Mouse (Mus musculus): Measurements from ENCODE around the gene Avil.

Gene Avil

DNA sequence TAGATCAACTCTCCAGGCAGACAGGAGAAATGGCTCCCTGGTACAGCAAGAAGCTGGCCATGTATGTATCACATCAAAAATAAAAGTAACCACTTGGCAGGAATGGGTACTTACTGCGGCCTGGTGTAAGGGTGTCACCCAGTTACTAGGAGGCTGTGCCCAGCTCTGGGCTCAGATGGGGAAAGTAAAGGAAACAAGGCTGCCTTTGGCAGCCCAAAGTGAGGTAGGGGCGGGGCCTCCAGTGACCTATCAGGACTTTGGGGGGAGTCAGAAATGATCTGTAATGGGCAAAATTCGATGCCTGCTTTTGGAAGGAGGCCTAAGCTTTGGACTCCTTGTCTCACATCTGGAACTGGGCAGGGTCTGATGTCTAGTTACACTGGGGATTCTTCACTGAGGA is 18.8 kb upstream of the Avil start:
- no peak for DNase-seq (ENCODE audit: low spot score)

DNA sequence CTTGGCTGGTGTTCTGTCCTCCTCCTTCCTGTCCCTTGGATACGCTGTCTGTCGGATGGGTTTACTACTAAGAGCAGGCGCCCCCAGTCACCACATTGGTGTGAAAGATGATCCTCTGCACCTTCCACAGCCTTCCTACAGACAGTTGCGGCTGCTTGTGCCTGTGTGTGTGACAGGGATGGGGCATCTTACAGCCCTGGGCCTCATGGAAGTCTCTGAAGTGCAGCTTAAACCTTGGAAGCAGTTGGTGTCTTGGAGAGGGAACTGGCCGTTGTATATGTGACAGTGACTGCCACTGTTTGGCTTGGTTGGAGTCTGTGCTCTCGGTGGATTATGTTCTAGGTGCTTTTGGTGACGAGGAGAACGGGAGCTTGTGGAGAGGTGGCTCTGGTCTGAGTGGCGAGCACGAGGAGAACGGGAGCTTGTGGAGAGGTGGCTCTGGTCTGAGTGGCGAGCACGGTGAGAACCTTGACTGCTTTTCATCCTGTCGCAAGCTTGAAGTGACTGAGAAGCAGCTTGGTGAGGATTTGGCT is 17.2 kb upstream of the Avil start:
- no peak for DNase-seq (ENCODE audit: low spot score)

DNA sequence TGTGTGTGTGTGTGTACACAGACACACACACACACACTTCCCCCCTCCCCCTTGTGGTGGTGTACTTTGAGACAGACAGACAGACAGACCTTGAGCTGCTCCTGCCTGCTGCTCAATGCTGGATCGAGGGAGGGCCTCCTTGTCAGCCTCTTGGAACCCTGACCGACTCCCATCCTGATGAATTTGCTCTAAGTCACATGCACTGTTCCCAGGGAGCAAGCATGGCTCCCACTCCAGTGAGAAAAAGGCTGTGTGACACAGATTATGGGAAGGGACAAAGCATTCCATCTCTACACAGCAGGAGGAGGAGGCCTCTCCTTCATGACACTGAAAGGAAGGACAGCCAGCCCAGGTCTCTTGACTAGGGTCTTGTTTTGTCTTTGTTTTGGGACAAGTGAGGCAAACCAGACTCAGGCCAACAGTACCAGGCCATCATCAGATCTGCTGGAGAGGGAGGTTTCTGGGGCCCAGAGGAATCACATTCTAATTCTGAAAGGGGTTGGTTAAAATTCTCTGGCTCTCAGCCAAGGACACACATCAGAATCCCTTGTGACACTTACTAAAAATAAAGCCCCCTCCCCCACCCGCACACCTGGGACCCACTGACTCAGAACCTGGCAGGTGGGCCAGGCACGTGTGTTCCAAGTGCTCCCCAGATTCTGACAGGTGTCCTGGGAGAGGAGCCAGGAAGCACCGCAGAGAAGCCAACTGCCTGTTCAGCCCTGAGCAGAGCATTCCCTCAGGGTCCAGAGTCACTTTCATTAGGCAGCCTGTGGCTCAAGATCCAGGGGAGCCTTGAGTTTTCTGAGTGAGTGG is 16.1 kb upstream of the Avil start:
- DNase-seq (ENCODE audit: low spot score): no peak

DNA sequence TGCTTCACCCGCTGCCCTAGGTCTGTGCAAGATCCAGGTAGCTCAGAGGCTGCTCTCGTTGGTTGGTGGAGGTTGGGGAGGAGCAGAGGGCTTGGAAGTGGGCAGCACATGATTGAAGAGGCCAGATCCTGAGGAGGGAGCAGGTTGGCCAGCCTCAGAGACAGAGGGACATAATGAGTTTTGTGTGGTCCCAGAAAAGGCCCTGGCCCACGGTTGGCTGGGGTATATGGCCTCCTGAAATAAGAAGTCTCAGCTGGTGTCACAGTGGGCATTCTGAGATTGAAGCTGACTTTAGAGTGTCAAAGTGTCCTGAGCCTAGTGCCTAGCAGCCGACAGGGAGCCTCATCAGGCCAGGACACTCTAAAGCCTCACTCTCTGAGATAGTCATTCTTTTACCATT is 15.4 kb upstream of the Avil start:
- no peak for DNase-seq (ENCODE audit: low spot score)

DNA sequence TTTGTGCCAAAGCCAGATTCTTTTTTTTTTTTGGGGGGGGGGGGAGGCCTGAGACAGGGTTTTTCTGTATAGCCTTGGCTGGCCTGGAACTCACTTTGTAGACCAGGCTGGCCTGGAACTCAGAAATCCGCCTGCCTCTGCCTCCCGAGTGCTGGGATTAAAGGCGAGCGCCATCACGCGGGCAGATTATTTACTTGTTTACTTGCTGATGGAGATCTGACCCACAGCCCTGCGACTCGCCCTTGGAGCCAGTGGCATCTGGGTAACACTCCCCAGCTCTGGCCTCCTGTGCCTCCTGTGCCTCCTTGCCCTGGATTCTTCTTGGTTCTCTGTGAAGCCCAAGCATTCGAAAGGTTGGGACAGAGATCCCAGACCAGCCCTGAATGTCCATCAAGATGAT is 14.9 kb upstream of the Avil start:
- no peak for DNase-seq (ENCODE audit: low spot score)

DNA sequence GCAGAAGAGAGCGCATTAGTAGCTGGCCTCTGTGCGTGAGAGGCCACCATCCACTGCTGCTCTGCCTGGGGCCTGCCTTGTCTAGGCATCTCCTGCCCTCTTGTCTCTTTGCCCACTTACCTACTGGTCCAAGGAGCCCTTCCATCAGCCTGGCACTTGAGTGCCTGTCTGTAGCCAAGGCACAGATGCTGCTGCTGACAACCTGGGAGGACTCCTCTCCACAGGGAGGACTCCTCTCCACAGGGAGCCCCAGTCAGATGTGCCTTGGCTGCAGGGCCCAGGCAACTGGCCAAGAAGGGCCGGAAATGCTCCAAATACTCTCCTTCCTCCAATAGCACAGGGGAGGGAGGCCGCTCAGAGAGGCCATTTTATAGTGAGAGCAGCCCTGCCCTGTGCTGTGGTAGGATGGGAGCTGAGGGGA is 14.0 kb upstream of the Avil start:
- DNase-seq (ENCODE audit: low spot score): no peak

DNA sequence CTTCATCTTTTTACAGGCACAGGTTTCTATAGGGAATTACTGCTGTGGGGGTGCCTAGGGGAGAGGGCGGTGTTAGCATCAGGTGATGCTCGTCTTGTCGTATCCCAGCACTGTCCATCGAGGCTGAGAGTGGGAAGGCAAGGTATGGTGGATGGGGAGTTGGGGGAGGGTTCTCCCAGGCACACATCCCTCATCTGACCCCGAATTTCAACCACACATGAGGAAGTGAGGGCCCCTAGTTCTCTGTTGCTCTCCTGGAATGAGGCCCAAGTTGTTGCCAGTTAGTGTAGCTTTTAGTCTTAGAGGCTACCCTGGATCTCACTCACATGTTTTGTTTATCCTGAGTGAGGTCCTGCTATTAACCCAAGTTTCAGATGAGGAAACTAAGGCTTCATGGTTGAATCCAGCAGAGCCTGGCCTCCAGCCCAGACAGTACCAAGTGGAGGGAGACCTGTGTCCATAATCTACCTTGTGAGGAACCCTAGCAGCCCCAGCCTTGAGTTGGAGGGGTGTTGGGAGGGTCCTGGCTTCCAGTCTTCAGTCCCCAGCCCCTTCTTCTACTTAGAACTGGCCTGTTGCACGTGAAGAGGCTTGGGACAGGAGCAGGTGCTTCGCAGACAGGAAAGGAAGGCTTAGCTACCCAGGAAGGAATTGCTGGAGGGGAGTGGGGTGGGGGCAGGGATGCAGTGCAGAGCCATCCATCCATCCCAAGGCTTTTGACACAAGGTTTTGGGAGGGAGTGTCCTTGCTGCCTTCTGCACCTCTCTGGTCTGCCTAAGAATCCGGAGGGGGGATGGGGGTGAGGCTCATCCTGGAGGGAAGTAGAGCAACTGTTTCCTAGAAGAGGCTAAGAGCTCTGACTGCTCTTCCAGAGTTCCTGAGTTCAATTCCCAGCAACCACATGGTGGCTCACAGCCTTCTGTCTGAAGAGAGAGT is 13.1 kb upstream of the Avil start:
- DNase-seq (ENCODE audit: low spot score): no peak

DNA sequence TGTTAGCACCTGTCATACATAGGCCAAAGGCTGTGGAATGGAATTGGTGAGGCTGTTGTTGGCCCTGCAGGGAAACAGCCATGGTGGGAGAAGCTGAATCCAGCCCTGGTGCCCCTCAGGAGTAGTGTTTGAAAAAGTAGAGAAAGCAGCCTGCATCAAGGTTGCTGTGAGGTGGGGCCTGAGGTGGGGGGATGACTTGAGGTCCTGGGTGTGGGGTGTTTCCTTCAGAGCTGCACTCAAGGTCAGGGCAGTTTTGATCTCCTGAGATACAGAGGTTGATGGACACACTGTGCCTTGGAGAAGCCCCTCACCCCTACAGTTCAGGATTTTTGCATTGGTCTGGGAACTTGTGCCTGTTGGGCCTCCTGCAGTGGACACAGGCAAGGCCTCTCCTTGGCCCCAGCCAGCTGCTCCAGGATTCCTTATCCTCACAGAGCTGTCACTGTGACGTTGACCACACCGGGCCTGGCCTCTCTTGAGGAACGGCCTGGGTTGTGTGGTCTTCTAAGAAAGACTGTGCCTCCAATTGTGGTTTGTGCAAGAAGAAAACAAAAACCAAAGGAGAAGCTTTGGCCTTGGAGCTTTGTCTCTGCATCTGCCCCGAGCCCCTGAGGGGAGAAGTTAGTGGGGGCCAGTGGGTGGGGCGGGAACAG is 11.9 kb upstream of the Avil start:
- DNase-seq (ENCODE audit: low spot score): no peak

DNA sequence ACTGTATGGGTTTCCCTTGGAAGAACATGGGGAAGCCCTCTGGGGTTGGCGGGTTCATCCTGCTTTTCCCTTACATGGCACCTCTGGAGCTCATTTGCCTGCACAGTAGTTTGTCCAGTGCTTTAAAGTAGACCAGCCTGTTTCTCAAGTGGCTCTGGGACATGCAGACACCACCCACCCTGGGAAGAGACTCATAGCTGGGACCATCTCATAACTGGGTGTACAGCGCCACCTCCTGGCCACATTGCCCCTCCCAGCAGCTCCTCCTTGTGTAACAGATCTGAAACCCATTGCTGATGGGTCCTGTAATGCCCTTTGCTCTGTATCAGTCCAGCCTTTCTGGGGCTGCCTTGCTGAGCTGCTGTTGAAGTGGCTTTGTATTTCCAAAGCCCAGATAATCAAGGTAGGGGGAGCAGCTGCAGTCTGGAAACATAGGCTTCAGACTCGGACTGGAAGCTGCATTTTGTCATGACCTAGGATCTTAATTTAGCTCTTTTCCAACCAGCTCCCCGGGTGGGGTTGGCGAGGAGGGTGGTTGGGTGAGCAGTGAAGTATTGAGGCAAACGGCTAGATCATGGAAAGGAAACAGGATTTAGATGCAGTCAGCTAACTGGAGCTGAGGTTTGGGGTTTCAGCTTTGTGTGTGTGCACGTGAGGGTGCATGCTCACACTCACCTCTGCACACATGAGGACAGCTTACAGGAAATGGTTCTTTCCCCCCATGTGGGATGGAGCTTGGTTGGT is 10.0 kb upstream of the Avil start:
- DNase-seq (ENCODE audit: low spot score): peak; percentile 72

DNA sequence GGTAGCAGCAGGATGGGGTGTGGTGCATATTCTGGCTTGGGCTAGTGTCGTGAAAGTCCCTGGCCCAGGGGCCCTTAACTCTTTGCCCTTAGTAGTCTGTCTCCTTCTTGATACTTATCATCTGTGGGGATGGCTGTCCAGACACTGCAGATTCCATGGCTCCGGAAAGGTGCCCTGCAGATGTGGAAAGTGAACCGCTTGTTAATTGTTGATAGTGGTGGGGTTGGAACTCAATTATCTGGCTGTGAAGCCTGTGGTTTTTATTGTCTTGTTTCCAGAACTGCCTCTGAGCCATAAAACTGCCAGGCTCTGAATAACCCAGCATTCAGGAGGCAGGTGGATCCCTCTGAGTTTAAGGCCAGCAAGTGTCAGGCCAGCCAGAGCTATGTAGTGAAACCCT is 8.8 kb upstream of the Avil start:
- DNase-seq (ENCODE audit: low spot score): no peak

DNA sequence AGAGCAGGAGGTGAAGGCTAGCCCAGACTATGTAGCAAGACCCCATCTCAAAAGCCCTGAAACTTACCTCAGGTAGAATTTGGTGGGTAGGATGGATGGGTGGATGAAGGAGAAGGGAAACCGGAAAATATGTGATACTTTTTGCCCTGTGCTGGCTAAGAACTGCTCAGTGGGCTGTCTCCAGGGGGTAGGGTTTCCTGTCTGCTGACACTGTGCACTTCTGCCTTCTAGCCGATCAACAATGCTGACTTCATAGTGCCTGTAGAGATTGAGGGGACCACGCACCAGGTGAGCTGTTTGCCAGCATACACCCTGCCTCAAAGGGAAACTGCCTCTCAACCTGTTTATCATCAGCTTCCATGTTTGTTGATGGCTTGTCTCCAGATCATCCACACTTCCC is 6.9 kb upstream of the Avil start:
- no peak for DNase-seq (ENCODE audit: low spot score)

DNA sequence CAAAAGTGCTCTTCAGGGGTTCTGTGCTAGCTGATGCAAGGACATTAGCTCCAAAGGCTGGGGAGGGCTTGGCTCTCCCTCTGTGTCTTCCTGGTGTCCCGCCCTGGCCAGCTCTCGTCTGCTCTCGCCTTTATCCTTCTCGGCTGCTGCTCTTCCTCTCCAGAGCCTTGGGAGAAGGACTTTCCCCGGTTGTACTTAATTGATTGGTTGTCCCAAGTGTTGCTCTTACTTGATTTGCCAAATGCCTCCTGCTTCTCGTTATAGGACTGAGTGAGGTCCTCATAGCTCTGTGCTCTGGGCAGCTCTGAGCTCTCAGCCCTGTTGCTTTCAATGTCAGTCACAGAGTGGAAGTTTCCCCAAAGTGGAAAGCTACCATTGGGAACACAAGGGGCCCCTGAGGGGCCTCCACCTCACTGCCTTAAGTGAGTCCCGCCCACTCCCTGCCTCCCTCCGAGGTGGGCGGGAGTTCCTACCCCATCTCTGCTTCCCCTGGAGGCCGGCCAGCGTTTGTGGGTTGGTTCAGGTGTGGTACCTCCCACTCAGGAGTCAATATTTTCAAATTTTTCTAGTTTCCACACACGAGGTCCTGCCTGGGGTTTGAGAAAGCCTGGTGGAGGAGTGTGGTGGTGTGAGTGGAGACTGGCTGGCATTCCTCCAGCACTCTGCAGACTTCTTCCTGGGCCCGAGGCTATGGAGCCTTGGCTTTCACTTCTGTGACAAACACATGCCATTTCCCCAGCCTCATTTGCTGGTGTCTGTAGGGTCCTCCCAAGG is 3.0 kb upstream of the Avil start:
- DNase-seq (ENCODE audit: low spot score): no peak

DNA sequence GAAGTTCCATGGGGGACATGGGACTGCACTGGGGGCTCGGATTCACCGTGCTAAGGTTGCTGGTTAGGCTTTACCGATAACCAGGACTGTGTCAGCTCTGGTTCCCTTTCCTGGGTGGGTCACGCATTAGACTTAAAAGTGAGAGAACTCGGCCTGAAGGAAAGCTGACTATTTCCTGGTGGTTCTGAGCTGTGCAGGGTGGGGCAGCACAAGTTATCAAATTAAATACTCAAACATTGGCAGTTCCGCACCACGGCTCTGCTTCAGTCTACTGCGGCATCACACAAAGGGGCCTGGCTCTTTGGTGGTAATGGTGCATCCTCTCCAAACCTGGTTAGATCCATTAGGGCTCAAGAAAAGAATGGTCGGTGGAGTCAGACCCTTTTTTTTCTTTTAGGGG is 788 bp downstream of the Avil start:
- no peak for DNase-seq (ENCODE audit: low spot score)

DNA sequence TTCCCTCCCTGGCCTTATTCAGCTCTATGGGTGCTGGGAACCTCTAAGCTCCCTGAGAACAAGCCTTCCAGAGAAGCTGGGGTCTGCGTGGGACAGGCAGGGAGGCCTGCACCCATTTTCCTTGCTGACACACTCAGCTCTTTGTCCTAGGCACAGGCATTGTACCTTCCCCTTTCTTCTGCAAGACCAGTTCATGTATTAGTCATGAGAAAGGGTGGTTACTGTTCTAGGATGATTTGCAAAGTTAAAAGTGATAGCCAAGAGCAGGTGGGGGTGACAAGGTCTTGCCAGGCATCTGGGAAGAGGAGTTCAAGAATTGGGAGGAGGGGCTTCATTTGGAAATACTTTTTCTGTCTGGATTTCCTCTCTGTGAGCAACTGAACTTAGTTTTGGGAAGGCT is 1.5 kb downstream of the Avil start:
- DNase-seq (ENCODE audit: low spot score): no peak

DNA sequence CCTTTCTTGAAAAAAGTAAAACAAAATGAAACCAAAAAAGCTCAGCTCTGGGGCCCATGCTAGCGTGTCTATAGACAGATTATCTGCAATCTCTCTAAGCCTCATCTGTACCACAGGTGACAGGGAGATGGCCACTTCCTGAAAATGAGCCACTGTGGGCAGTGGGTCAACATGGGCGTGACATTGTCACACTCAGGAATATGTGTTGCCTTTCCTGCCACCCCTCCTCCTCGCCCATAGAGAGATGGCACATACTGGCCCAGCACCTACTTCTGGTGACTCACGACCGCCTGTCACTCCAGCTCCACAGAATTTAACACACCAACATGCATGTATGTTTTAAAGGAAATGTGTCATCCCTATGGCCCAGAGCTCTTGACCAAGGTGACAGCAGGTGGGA is 2.3 kb downstream of the Avil start:
- no peak for DNase-seq (ENCODE audit: low spot score)

DNA sequence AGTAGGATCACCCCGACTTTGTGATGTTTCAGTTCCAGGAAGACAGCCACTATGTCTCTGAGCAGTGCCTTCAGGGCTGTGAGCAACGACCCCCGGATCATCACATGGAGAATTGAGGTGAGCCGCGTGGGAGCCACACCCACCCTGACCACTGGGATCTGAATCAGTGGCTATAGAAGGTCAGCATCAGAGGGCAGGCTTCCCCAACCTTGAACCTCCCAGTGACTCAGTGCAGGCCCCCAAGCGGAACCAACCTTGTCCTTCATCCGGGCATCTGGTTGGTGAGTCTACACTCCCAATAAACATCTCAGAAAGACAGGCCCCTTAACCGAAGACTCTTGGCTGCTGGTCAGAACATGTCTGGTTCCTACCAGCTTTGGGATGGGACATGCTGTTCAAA is 2.8 kb downstream of the Avil start:
- DNase-seq (ENCODE audit: low spot score): no peak

DNA sequence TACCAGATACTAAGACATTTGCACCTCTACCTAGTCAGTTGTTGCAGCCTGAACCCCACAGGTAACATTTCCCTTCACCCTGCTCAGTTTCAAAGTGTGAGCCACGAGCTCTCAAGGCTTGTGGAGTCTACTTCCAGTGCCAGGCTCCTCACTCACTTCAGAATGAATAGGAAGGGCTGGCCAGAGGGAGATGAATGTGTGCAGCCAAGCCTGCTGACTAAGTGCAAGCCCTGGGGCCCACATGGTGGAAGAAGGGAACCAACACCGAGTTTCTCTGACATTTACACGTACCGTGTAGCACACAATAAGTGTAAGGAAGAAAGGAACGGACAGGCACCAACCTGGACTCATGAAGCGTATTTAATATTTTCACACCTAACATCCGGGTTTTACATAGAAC is 3.3 kb downstream of the Avil start:
- no peak for DNase-seq (ENCODE audit: low spot score)

DNA sequence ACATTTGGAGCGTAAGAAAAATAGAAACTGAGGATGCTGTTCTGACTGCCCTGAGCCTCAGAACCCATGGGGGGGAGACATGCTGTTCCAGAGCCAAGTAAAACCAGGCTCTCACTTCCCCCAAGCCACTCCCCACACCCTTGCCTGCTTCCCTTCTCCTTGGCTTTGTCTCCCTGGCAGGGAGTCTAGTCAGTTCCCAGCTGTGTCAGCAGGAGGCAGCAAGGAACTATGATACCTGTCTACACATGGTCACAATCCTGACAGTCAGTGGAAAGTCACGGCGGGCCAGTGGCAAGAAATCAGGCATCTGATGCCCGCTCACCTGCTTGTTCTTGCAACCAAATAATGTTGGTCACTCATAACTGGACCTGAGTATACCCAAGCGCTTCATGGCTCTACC is 16.0 kb downstream of the Avil start:
- DNase-seq (ENCODE audit: low spot score): no peak

DNA sequence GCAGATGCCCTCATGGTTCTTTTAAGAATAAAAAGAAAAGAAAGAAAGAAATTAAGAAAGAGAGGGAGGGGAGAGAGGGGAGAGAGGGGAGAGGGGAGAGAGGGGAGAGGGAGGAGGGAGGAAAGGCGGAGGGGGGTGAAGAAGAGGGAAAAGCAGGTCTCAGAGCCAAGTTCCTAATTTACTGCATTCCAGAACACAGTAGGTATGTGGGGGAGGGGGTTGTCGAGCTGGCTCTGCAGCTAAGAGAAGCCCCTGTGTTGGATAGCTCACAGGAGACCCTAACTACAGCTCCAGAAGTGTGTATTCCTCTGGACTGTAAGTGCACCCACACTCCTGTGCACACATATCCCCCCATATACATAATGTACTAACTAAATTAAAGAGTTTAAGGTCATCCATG is 16.6 kb downstream of the Avil start:
- DNase-seq (ENCODE audit: low spot score): no peak

DNA sequence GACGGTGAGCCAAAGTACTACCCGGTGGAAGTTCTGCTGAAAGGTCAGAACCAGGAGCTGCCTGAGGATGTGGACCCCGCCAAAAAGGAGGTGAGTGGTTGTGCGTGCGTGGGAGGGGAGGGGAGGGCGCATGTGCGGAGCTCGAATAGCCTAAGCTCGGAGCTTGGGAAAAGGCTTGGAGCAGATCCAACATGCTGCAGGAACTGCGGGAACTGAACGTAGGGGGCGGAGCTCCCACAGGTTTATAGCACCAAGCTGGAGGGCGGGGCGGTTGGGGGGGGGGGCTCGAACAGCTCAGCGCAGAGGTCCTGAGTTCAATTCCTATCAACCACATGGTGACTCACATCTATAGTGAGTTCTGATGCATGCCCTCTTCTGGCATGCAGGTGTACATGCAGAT is 17.9 kb downstream of the Avil start:
- DNase-seq (ENCODE audit: low spot score): no peak
